Mouse (Mus musculus) 416B (cell line): Measurements from ENCODE around the gene Adcy2.

Source experiments
- DNase-seq: peaks from one replicate; pipeline ENCODE4 v3.0.0; 2011; ENCODE audit warnings: low read depth

The Adcy2 gene

DNA sequence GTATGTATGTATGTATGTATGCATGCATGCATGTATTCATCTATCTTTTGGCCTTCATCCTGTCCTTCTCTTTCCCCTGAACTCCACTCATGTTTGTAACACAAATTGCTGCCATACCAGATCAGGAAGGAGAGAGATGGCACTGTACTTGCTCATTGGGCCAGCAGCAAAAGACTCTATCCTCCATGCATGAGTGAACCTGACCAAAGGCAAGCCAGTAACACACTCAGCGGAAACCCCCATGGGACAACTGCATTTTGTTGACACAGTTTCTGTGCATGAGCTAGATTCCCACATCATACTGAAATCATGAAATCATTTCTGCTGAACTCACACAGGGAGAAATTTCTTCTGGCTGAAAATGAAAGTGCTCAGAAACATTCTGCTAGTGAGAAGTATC lies 172.9 kb downstream of the Adcy2 start:
- DNase-seq: no peak

DNA sequence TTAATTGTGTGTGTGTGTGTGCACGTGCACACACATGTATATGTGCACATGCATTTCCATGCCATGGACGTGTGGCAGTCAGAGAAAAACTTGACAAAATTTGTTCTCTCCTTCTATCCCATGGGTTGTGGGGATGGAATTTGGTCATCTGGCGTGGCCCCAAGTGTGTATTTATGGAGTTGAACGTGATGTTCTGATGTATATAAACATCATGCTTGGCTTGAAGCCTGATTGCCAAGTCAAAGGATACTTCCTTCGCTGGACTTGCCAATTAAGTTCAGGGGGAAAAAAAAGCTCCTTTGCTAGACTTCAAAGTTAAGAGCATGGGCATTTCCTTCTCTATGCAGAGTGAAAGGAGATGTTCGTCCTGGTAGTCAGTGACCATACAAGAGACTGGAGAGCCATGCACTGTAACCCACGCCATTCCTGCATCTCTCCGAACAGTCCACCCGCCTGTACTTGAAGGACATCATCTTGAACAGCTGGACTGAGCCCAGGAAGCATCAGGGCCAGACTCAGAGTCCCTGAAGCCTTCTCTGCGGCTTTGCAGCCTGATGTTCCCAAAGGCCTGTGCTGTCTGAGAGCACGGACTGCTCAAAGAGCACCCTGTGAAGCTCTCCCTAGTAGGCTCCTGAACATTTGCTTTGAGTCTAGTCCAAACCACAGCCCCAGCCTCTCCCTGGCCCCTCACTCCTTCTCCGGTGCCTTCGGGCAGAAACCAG lies 178.3 kb downstream of the Adcy2 start:
- no peak for DNase-seq

DNA sequence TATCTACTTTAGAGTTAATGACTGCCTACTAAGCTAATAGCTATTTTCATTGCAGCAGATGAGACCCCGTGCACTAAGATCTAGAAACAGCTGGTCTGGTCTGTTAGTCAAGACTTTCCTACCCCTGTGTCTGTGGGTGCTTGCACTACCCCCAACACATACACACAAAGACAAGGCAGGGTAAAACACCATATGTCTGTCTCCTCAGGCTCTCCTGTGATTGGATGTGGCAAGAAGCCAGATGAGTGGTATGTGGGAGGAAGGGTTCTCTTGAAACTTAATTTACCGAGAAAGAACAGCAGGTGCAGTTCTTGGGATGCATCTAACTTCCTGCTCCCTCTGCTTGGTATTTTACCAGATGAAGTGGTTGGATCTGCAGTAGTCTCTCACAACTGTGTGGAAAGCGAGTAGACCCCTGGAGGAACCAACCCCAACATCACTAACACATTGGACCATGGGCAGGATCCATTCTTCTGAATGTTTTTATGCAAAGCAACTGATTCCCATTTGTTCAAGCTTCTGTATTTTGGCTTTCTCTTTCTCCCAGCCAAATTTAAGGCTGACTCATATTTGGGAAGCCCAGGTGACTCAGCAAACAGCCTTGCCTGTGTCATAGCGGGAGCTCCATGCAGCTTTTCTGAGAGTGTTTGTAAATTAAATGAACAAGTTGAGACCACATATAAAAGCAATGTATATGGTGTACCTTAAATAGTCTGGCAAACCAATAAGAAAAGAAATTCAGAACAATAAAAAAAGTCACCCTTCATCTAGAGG lies 183.4 kb downstream of the Adcy2 start:
- no peak for DNase-seq

DNA sequence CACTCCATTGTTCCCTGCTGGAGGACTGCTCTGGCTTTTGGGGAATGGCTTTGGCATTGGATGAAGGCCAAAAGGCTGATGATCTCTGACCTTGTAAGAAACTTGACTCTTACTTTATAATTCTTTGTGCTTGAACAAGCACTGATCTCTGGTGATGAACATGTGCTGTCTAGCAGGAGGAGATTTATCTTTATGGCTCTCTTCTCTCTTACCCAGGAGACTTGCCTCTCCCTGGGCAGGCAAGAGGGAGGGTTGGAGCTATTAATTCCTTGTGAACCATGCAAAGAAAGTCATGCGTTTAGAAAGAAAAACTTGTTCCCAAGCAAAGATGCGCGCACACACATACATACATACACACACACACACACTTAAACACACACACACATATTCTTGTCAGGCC lies 188.2 kb downstream of the Adcy2 start:
- no peak for DNase-seq

DNA sequence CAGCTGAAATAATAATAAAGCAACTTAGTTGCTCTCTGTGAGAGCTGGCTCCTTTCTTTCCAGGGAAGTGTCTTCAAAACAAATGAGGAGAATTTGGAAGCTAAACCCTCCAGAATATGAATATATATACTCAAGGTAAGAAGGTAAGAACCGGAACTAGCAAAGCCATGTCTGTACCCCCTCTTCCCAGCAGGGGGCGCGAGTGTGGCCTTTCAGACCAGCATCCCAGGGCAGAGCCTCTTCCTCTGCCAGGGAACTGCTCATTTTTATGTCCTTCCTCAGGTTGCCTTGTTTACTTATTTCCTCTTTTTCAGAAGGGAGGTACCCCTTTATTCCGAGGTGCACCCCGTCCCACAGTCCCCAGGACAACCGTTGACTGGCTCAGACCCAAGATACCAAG lies 199.6 kb downstream of the Adcy2 start:
- DNase-seq: peak; percentile 5

DNA sequence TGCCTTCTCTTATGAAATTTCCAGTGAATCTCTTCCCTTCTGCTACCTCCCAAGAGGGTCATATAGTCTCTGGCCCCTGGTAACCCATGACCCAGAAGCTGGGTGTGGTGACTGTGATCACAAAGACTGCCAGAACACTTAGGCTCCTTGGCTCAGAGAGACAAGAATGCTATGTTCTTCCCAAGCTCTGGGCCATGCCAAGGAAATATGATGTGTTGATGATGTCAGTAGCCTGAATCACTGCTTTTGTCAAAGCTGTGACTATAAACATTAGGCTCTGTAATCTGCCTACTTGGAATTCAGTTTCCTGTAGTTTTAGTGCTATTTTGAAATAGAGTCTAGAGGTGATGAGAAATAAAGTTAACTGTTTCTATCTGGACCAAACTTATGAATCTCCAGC lies 206.1 kb downstream of the Adcy2 start:
- no peak for DNase-seq

DNA sequence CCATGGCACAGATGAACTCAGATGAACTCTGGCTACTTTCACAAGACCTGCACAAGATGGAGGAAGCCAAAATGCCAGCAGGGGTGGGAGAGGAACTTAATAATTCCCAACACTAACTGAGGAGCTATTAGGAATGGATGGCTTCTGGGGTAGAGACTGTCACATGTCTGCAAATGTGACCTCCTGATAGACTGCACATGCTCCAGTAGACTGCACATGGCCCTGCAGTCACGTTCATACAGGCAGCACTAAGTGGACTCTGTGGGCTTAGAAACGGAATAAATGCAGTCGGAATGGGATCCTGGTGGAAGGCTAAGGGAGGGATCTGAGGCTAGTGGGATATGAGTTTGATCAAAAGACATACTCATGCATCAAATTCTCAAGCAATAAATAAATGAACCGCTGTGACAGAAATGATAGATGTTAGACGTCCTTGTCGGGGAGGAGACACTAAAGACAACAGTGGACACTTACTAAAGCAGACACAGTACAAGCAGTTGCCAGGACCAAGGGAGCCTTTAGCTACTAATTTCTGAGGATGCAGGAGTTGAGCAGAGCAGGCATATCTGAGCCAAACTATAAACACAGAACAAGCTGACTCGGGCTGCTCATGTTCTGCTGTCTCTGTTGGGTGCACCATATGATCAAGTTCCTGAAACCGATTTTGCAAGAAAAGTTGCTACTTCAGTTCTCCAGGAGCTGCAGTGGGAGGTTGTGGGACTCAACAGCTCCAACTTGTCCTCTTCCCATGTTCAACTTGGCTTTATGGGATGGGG lies 211.9 kb downstream of the Adcy2 start:
- no peak for DNase-seq

DNA sequence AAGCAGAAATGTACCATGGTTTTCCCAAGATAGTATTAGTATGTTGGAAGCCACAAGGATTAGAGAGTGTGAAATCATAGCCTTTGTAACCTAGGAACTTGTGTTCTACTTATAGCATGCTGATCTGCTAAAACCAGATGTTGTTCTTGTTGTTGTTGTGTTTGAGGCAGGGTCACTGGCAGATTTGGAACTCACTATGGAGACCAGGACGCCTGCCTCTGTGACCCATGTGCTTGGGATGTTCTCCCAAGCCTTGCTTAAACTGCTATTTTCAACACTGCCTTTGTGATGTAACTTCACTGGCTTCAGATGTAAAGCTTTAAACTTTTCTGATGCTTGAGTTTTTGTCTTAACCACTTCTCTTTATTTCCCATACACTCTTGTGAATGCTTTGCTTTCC lies 216.2 kb downstream of the Adcy2 start:
- DNase-seq: no peak

DNA sequence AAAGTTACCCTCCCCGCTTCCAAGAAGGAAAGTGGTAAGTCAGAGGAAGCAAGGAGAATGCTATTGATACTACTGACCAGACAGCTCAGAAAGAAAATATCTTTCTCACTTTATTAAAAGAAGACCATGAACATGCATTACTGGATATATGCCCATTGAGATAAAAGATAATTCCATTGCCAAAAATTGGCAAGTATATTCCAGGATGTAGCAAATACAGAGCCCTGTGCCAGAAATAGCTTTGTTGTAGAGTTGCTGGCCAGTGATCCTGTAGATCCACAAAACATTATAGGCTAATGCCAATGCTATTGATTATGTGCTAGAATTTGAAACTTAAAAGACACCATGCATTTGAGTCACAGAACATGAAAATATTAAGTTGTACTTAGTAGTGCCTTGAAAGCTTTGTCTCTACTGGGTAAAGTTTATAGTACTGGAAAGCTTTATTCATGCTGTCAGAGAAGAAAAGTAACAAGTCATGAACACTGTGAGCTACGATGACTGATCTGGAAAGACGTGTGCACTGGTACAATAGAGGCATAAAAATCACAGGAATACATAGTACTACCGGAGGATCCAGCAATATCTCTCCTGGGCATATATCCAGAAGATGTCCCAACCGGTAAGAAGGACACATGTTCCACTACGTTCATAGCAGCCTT lies 221.2 kb downstream of the Adcy2 start:
- no peak for DNase-seq

DNA sequence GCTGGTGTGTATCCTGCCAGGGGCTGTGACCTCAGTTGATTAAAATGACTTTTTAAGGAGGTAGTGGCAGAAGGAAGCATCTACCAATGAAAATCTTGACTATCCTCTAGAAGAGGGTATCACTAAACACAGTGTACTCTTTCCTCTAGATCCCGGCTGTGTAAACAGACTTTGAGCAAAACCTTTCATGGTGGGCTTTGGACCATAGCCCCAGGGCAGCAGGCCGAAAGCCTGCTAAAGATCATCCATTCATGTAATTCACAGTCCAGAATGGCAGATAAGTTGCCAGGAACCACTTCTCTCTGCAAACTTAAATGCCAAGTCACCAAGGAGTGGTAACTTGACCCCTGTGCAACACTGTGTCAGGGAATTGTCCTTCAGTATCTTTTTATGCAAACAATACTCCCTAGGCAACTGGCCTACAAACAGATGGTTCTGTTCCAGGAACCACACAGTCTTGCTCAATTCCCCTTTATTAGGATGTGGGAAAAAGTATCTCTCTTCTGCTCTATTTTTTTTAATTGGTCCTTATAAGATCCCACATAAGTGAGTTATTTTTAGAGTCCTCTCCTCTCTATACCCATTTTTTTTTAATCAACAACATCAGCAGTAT lies 225.6 kb downstream of the Adcy2 start:
- no peak for DNase-seq

DNA sequence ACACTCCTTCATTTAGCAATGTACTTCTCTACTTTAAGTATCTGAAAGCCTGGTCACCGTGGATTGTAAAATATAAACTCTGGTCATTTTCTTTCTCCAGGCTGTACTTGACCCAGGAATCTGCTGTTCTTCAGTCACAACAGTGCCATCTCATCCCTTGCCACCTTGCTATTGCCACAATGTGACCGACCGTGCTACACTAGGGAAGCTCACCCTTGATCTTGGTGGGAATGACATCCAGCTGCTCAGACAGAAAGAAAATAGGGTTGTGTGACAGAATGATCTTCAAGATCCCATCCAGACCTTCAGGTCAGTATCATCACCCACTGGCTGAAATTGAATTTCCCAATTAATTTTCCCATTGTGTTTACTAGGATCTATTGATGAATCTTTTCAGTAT lies 230.8 kb downstream of the Adcy2 start:
- no peak for DNase-seq

DNA sequence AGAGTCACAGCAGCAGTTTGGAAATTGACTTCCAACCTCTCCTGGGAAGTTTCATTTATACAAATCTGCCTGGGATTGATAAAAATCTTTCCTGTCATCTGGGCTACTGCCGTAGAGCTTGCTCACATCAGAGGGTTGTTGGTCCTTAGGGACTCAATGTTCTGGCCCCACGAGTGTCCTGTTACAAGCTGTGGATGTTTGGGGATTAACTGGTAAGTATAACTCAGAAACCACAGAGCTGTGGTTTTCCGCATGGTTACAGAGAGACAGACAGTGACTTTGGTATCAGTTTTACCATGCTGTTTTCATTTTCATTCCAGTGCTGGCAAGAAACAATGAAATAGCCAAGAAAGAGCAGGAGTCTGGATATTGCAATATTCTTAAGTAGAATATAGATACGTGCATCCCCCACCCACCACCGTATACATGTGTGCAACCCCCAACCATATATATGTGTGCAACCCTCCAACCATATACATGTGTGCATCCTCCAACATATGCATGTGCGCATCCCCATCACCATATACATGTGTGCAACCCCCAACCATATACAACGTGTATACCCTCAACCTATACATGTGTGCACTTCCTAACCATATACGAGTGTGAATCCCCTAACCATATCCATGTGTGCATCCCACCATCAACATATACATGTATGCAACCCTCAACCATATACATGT lies 233.3 kb downstream of the Adcy2 start:
- DNase-seq: no peak

DNA sequence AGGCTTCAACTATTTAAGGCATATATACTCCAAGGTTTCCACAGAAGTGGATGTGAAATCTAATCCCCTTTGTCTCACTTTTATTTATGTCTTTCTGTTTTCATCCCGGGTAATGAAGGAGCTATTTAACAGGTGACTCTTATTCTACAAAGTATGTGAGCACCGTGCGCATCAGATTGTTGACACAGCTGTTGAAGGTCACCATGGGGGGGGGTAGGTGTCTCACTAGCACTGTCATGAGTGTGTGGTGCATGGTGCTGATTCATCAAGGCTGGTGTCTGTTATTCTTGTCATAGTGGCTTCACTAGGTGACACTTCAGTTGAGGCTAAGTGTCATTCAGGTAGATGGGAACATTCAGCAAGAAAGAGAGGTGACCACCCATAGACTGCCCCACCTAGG lies 234.7 kb downstream of the Adcy2 start:
- no peak for DNase-seq

DNA sequence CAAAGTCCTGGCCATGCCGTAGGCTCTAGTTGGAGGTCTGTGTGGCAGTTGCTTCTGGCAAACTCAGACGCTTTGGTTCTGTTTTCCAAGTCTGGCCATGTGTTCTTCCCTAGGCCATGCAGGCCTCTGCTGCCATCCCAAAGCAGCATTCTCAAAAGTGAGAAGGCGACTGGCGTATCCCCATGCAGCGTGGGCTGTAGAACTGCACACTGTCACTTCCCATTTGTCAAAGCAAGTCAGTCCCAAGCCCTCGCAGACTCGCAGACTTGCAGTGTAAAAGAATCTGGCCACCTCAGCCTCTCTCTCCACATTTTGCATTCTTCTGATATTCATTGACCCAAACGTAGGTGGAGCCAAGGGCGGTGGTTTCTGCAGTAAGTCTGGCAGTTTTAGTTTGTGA lies 249.5 kb downstream of the Adcy2 start:
- DNase-seq: no peak

DNA sequence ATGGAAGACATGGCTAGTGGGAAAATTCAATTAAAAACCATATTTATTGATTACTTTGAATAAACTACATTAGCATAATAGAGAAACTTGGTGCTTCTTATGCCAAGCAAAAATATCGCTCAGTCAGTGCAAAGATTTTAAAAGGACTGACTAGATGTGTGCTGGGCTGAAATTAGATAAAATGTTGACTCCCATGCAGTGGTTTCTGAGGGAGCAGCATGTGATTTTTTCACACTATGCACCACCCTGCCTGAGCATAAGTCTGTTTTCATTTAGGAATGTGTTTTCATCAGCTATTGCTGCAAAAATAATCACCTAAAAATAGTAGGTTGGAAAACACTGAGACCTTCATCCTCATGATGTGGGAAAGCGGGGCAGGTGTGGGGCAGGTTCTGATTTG lies 250.0 kb downstream of the Adcy2 start:
- no peak for DNase-seq

DNA sequence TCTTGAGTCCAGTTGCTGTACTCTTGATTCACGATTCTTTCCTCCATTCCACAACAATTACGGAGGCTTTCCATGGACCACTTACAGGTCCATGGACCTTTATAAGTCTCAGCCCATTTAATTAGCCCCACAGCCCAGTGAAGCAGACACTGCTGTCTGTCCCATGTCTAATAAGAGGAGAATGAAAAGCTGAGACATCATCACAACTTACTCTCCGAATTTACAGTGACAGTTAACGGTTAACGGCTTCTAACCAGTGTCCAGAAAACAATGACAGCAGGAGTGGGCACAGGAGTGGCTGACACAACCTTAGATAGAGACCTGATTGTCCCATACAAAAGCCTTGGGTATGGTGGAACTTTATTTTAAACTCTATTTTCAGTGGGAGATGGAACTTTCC lies 253.9 kb downstream of the Adcy2 start:
- DNase-seq: no peak

DNA sequence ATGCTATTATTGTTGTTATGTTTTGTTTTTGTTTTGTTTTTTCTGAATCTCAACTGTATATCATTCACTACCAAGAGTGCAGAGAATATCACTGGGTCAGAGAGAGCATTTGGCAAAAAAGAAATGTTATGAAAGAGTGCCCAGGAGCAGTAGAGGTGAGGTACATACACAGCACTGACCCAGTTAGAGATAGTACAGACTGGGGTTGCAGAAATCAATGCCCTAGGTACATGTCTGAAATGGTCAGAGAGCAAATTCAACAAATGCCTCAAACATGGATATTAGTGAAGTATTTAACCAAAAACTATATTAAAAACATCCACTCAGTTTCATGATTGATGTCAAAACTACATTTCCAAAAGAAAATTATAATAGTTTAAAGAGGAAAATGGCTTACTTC lies 286.7 kb downstream of the Adcy2 start:
- no peak for DNase-seq

DNA sequence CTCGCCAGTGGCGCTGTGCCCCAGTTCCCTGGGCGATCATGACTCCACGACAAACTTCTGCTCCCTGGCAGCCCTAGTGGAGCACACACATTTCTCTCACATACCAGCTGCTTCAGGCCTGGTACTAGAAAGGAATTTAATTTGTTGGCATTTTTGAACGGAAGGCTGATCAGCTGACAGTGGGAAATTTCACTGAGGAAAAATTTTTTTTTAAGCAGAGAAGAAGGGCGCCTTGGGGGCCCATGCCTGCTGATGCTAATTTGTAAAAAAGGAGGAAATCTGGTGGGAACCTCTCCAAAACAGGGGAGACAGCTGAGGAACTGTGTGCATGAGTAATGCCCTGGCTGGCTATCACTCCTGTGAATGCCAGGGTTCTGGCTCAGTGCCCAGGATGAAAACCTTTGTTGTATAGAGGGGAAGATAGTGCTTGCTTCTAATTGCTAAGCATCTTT lies 292.0 kb downstream of the Adcy2 start:
- no peak for DNase-seq

DNA sequence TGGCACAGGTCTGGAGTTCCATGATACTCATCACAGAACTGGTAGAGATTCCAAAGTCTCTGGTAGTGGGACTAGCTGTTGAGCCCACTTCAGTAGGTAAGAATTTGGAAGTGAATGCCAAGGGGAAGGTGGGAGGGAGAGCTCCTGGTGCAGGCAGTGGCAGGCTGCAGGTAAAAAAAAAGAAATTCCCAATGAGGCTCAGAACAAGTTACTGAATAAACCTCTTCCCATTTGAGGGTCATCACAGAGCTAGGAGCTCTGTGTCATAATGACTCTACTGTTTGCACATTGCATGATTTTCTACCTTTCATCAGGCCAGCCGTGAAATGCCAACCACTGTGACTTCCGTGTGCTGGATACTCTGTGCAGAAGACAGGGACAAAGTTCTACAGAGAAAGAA lies 314.4 kb downstream of the Adcy2 start:
- DNase-seq: no peak

DNA sequence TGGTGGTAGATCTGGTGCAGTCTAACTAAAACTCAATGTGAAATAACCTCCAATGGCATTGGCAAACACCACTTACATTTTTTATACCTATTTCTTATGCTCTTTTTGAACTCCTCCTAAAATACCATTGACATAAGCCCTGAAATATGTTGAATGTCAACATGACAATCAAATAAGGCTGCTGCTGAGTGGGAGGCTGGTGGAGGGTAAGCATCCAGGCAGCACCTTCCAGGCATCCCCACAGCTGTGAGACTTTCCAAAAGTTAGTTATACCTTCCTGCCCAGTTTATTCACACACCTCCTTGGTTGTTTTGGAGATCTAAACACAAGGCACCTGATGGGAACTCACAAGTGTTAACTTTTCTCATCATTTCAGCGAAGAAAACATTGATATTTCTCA lies 318.9 kb downstream of the Adcy2 start:
- no peak for DNase-seq

DNA sequence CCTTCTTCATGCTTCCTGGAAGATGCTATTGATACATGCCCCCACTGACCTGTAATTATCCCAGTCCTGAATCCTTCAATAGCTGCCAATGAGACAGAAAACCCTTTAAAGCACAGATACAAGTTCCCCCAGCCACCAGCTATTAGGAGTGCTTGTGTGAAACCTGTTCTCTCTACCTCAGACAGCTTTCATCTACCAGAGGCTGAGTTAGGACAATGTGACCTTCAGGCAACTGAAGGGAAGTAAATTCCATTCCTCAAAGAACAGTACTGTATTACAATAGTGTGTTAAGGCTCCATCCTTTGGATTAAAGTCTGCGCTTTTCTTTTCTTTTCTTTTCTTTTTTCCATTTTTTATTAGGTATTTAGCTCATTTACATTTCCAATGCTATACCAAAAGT lies 356.6 kb downstream of the Adcy2 start:
- DNase-seq: no peak
